Comparison of ENCODE assay signal across 20 mouse cellular contexts in the genomic region with DNA sequence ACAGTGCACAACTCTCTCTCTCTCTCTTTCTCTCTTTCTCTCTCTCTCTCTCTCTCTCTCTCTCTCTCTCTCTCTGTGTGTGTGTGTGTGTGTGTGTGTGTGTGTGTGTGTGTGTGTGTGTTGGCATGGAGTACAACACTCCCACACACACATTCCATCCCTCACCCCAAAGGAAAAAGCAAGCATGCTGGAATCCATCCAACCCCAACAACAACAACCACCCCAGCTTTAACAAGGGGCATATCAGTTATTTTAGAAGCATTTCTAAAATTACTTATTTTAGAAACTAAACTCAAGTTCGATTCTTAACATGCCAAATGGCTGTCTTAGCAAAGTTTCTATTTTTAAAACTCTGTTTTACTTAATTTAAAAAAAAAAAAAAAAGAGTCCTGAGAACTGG.
A peak's percentile ranks its signal among the peaks of the same experiment; 100 is the strongest.
DNase-seq lines count a peak whose midpoint lies in the region; TF ChIP-seq lines count a peak whose summit lies in the region.
"Had no signal": no experiment of that assay in that cellular context is flagged by ENCODE, and none has a peak within 500 bp of the region (broad histone marks: within the 10 kb centered on the region; RNA-seq: fewer than 3 reads in every experiment).

No protein-coding gene starts in this region.

- peak overlapping the region; percentile 76 for H3K4me2 ChIP-seq in myocyte (ENCODE audit: low read depth)
- H3K4me2 ChIP-seq: embryonic facial prominence, embryonic 15.5 days; forebrain, embryonic 12.5 days; forebrain, embryonic 15.5 days; heart, embryonic 11.5 days; hindbrain, embryonic 12.5 days; hindbrain, embryonic 15.5 days had no signal

- TF ChIP-seq CTCF in gastrocnemius, adult 2 months (IDR thresholded peaks at IDR 0.05) = no peak

- intact Hi-C loops in gastrocnemius, adult 2 months (cut with DNase I) = no loop called here

- no peaks in the 10 kb centered on the region for H3K36me3 ChIP-seq in myocyte (ENCODE audit: control insufficient read depth, insufficient read depth)
- H3K36me3 ChIP-seq: embryonic facial prominence, embryonic 15.5 days; forebrain, embryonic 12.5 days; forebrain, embryonic 15.5 days; hindbrain, embryonic 15.5 days had no signal

- H3K4me3 ChIP-seq in gastrocnemius, adult 2 months = no peak overlapping the region
- H3K4me3 ChIP-seq in myocyte = no peak overlapping the region
- H3K4me3 ChIP-seq: embryonic facial prominence, embryonic 15.5 days; erythroblast, embryonic 14.5 days; forebrain, embryonic 12.5 days; forebrain, embryonic 15.5 days; hindbrain, embryonic 12.5 days; hindbrain, embryonic 15.5 days had no signal

- H3K27ac ChIP-seq in gastrocnemius, adult 2 months = peak overlapping the region; percentile 51; the same call in 1 of the 2 replicates
- H3K27ac ChIP-seq: embryonic facial prominence, embryonic 15.5 days; forebrain, embryonic 12.5 days; forebrain, embryonic 15.5 days; hindbrain, embryonic 12.5 days; hindbrain, embryonic 15.5 days had no signal

- no peaks in the 10 kb centered on the region for H3K27me3 ChIP-seq in myocyte (ENCODE audit: control insufficient read depth, insufficient read depth, insufficient read length)
- H3K27me3 ChIP-seq: embryonic facial prominence, embryonic 15.5 days; forebrain, embryonic 12.5 days; forebrain, embryonic 15.5 days; hindbrain, embryonic 12.5 days; hindbrain, embryonic 15.5 days; Patski had no signal

- H3K79me2 ChIP-seq in myocyte (ENCODE audit: control insufficient read depth, insufficient read depth) = peaks cover 69% of the 10 kb centered on the region

- H3ac ChIP-seq in myocyte (ENCODE audit: control insufficient read depth, insufficient read length) = no peak overlapping the region

- DNase-seq in gastrocnemius, adult 2 months = no peak
- no peak for DNase-seq in gastrocnemius, postnatal 10 days
- peak; percentile 41 for DNase-seq in Muller cell, postnatal 12 days (ENCODE audit: inconsistent ontology term)
- DNase-seq in brain, adult 2 months (ENCODE audit: low read depth, low spot score) = peak; percentile 42
- no peak for DNase-seq in cerebellum, postnatal 4 days (ENCODE audit: low spot score in 2 of 2)
- DNase-seq in urinary bladder, adult 18-20 months (ENCODE audit: low spot score in 2 of 2) = no peak
- DNase-seq: cerebellum, adult 18-20 months; cerebellum, adult 9-10 months; cerebellum, postnatal 14 days; gastrocnemius, postnatal 14 days; heart, adult 11 months had no signal

- no peak for TF ChIP-seq POLR2A in myocyte (IDR thresholded peaks at IDR 0.05; ENCODE audit: insufficient read length, low read depth)

TF ChIP-seq in myocyte, 11 proteins besides CTCF, POLR2A, EP300 and RAD21:
- TF ChIP-seq MYOD1 (IDR thresholded peaks at IDR 0.05; ENCODE audit: control insufficient read depth in 1 of 3, insufficient read length in 2 of 3, low read depth in 2 of 3) = no peak
- no peak for TF ChIP-seq MAX (IDR thresholded peaks at IDR 0.05; ENCODE audit: low read depth)
- no peak for TF ChIP-seq TCF3 (IDR thresholded peaks at IDR 0.05; ENCODE audit: insufficient read length, low read depth)
- TF ChIP-seq REST (IDR thresholded peaks at IDR 0.05; ENCODE audit: insufficient read depth, insufficient read length) = no peak
- TF ChIP-seq CEBPB (IDR thresholded peaks at IDR 0.05; ENCODE audit: insufficient read depth, poor library complexity, severe bottlenecking) = no peak
- TF ChIP-seq MYOG (IDR thresholded peaks at IDR 0.05; ENCODE audit: control insufficient read depth in 1 of 3, insufficient read depth in 1 of 3, insufficient read length in 2 of 3, low read depth in 2 of 3) = no peak
- TF ChIP-seq E2F4 (IDR thresholded peaks at IDR 0.05; ENCODE audit: insufficient read depth) = no peak
- no peak for TF ChIP-seq USF1 (IDR thresholded peaks at IDR 0.05; ENCODE audit: low read depth)
- TF ChIP-seq POLR2AphosphoS2 (IDR thresholded peaks at IDR 0.05; ENCODE audit: insufficient read length, low read depth) = no peak
- TF ChIP-seq SRF (IDR thresholded peaks at IDR 0.05; ENCODE audit: control insufficient read depth, insufficient read length, low read depth) = no peak
- no peak for TF ChIP-seq TCF12 (IDR thresholded peaks at IDR 0.05; ENCODE audit: insufficient read depth, poor library complexity, severe bottlenecking)

Comparison
In these comparisons a context has a peak if more than half of its experiments do, and no peak if none do; other contexts are left out.
1. DNase-seq: peak in Muller cell, postnatal 12 days (single experiment) and brain, adult 2 months (single experiment); none in gastrocnemius, adult 2 months (single experiment), gastrocnemius, postnatal 10 days (single experiment), cerebellum, postnatal 4 days (0 of 2) and urinary bladder, adult 18-20 months (0 of 2).